Mouse (Mus musculus) erythroblast, embryonic 14.5 days (primary cell): Measurements from ENCODE around the gene Wdr1.

ENCODE experiments used
- GATA1 ChIP-seq: IDR thresholded peaks from 2 replicates; pipeline ENCODE4 v1.6.1; 2012; ENCODE audit warnings: low read length, inconsistent platforms, mixed read lengths
- TAL1 ChIP-seq: IDR thresholded peaks from 3 replicates; pipeline ENCODE4 v1.6.1; 2012; ENCODE audit warnings: low read length, inconsistent platforms, mixed read lengths

DNA sequence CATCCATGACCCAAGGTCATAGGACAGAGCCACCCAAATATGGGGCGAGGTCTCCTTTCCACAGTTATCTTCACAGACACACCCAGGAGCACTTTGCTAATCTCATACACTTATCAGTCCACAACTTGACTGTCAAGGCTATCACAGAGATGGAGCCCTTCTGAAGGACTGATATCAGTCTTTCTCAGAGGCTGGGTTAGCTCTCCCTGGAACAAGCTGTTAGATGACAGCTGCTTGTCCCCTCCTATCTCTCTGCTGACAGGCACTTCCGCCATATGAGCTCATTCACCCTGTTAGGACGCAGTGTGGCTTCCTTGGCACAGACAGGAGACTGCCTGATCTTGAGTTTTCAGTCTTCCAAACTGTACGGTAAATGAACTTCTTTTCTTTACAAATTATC lies 53.5 kb downstream of the Wdr1 start:
- TF ChIP-seq GATA1 (peak; percentile 93), TAL1 (peak; percentile 93)
